ENCODE assay signal across 9 mouse cellular contexts in the genomic region with DNA sequence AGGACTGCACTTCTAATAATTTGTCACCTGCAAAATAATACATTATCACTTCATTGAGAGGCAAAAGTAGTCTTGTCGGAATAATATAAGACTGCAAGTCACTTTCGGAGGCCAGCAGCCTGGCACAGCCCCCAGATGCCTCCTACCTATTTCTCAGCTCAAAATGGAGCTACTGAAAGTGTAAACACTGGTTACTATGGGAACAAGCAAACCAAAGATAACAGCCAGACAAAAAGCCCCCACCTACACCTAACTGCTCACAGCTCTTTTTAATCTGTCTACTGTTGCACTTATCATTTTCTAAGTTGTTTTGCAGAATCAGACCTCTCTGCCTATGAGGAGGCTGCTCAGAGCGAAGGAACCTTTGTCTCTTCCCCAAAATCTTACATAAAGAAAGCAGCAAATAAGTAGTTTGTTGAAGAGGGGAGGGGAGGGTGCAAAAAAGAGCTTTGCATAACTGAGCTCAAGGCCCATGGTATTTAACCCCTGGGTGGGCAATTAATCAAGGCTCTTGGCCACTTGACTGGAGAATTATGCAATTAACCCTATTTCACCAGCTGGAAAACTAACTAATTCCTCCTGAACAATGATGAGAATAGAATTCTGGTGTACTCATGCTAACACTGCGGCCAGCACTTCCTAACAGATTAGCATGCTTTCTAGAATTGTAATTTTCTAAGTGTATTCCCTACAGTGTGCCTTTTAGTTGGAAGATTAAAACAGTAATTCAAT.
DNase-seq lines count a peak whose midpoint lies in the region; ATAC-seq lines count a peak whose summit lies in the region.
"Had no signal": no experiment of that assay in that cellular context is flagged by ENCODE, and none has a peak within 500 bp of the region (broad histone marks: within the 10 kb centered on the region; RNA-seq: fewer than 3 reads in every experiment).

No protein-coding gene starts in this region.

- intact Hi-C loops in gastrocnemius, postnatal 36 days (cut with DNase I), result no loop called here

- H3K4me2 ChIP-seq in kidney, embryonic 15.5 days, result no peak overlapping the region
- no peak overlapping the region for H3K4me2 ChIP-seq in hindbrain, embryonic 16.5 days (ENCODE audit: low read length)
- no peak overlapping the region for H3K4me2 ChIP-seq in liver, embryonic 12.5 days
- H3K4me2 ChIP-seq: heart, embryonic 15.5 days had no signal

- peak; percentile 22; the same call in 1 of the 2 replicates for ATAC-seq in kidney, embryonic 15.5 days (replicated peaks; ENCODE audit: low FRiP score)
- peak; percentile 73; the same call in 1 of the 2 replicates for ATAC-seq in hindbrain, embryonic 16.5 days
- ATAC-seq in liver, embryonic 12.5 days, result no peak

- WGBS in kidney, embryonic 15.5 days, result 48% methylated on average over 4 of the region's 4 CpGs
- 38% methylated on average over 4 of the region's 4 CpGs for WGBS in hindbrain, embryonic 16.5 days
- 62% methylated on average over 4 of the region's 4 CpGs for WGBS in liver, embryonic 12.5 days (ENCODE audit: insufficient replicate concordance)

- H3K9ac ChIP-seq in kidney, embryonic 15.5 days, result no peak overlapping the region
- H3K9ac ChIP-seq in hindbrain, embryonic 16.5 days (ENCODE audit: low read depth, low read length), result no peak overlapping the region
- no peak overlapping the region for H3K9ac ChIP-seq in liver, embryonic 12.5 days
- H3K9ac ChIP-seq: heart, embryonic 15.5 days had no signal

- H3K4me1 ChIP-seq in kidney, embryonic 15.5 days, result peaks cover 8% of the 10 kb centered on the region
- H3K4me1 ChIP-seq in hindbrain, embryonic 16.5 days (ENCODE audit: control insufficient read depth, insufficient read depth, low read depth, low read length), result no peaks in the 10 kb centered on the region
- H3K4me1 ChIP-seq in liver, embryonic 12.5 days, result no peaks in the 10 kb centered on the region

- H3K4me3 ChIP-seq in kidney, embryonic 15.5 days (replicated peaks), result no peak overlapping the region
- H3K4me3 ChIP-seq in hindbrain, embryonic 16.5 days (ENCODE audit: low read length), result no peak overlapping the region
- H3K4me3 ChIP-seq in liver, embryonic 12.5 days, result no peak overlapping the region
- H3K4me3 ChIP-seq: heart, embryonic 15.5 days had no signal

- no peaks in the 10 kb centered on the region for H3K27me3 ChIP-seq in kidney, embryonic 15.5 days
- no peaks in the 10 kb centered on the region for H3K27me3 ChIP-seq in hindbrain, embryonic 16.5 days (replicated peaks; ENCODE audit: control insufficient read depth, insufficient read depth, low read length)
- no peaks in the 10 kb centered on the region for H3K27me3 ChIP-seq in liver, embryonic 12.5 days (replicated peaks)
- H3K27me3 ChIP-seq: heart, embryonic 15.5 days had no signal

- no peak for DNase-seq in kidney, postnatal 14 days
- peak; percentile 10 for DNase-seq in adipocyte (ENCODE audit: low spot score)
- DNase-seq in naive thymus-derived CD4-positive, alpha-beta T cell, adult 2 months (ENCODE audit: low read depth), result peak; percentile 22
- no peak for DNase-seq in gastrocnemius, postnatal 36 days
- DNase-seq in natural killer cell, adult 2 months (ENCODE audit: low spot score in 2 of 2), result no peak

- H3K9me3 ChIP-seq in kidney, embryonic 15.5 days (replicated peaks), result no peaks in the 10 kb centered on the region
- H3K9me3 ChIP-seq in hindbrain, embryonic 16.5 days (ENCODE audit: control insufficient read depth, low read length), result no peaks in the 10 kb centered on the region
- H3K9me3 ChIP-seq in liver, embryonic 12.5 days (replicated peaks), result no peaks in the 10 kb centered on the region
- H3K9me3 ChIP-seq: heart, embryonic 15.5 days had no signal

- H3K27ac ChIP-seq in kidney, embryonic 15.5 days, result no peak overlapping the region
- no peak overlapping the region for H3K27ac ChIP-seq in hindbrain, embryonic 16.5 days (ENCODE audit: low read depth, low read length)
- no peak overlapping the region for H3K27ac ChIP-seq in liver, embryonic 12.5 days
- H3K27ac ChIP-seq: heart, embryonic 15.5 days had no signal

- H3K36me3 ChIP-seq in kidney, embryonic 15.5 days, result peaks cover 35% of the 10 kb centered on the region
- H3K36me3 ChIP-seq in hindbrain, embryonic 16.5 days (ENCODE audit: control insufficient read depth, insufficient read depth, low read length), result peaks cover 4% of the 10 kb centered on the region; the same call in 1 of the 2 replicates
- no peaks in the 10 kb centered on the region for H3K36me3 ChIP-seq in liver, embryonic 12.5 days

Comparison
In these comparisons a context has a peak if more than half of its experiments do, and no peak if none do; other contexts are left out.
1. DNase-seq: peak in adipocyte (single experiment) and naive thymus-derived CD4-positive, alpha-beta T cell, adult 2 months (single experiment); none in kidney, postnatal 14 days (single experiment), gastrocnemius, postnatal 36 days (0 of 2) and natural killer cell, adult 2 months (0 of 2).